Mouse (Mus musculus) mesoderm, embryonic 11.5 days (tissue): ENCODE measurements at regions not wholly inside any gene's neighbourhood (a gene's known extent, or its start where the extent isn't known, plus 50 kb on each side); places are given as distances from the start of the nearest gene placed in this dataset.

Source experiments
- DNase-seq: peaks from one replicate; pipeline ENCODE4 v3.0.0-alpha.2; 2012; ENCODE audit warnings: low read depth, low spot score

DNA sequence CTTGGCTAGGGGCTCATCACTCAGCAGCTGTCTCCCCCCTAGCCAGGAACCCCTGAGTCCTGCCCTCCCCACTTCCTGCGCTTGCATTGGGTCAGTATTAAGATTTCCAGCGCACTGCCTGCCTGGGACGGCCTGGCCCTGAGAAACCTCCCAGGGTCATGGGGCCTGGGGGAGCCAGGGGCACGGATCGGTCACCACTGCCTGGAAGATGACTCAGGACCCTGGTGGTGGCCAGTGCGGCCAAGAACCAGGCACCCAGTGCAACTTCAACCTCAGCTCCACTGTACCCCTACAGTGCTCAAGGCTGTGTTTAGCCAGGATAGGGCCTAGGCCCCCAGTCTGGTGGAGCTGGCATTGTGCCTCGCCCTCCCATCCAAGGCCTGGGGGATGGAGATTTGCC, 111.9 kb upstream of the Zbtb40 start:
- DNase-seq = no peak

GRCm38 (mm10) chr4:137158201-137158600, 109.6 kb upstream of the Zbtb40 start:
- DNase-seq = no peak

DNA sequence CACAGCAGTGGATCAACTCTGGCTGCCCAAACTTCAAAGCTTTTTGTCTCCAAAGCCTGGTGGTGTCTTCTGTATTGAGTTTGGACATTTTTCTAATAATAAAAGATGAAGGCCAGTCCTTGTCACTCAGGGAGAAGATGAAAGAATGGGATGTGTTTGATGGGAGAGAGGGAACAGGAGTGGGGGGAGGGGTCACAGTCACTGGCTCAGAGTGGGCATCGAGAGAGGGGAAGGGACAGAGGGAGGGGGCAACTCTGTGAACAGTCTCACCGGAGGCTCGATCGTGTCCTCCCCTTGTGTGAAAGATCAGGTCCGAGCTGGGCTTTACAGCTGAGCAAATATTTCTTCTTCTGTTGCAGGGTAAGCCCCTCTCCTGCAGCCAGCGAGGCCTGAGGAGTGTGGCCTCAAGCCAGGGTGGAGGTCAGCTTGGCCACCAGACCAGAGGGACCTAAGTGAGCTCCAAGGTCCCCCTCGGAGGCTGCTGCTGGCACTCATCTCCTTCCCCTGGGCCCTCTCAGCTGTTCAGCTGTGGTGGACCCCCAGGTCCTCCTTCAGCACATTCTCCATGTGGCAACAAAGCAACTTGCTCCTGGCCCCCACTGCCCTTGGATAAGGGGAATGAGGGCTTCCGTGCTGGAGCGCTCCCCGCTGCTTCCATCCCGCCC, 108.0 kb upstream of the Zbtb40 start:
- no peak for DNase-seq

GRCm38 (mm10) chr4:137148756-137149155, 100.2 kb upstream of the Zbtb40 start:
- no peak for DNase-seq

DNA sequence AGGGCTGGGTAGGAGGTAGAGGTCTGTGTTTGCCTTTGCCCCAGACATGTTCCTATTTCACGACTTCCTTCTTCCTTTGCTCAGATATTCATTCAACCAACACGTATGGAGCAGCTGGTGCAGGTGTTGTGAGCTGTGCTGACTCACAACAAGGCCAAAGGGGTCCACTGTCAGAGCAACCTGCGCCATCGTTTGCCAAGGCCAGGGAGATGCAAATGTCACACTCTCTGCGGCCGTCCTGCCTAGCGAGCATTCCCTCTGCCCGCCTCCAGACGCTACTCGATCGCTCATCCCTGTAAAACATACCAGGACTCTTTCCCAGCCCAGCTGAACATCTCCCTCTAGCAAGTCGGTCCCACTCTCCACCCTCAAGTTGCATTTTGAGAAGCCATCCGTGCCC, 99.2 kb upstream of the Zbtb40 start:
- DNase-seq = no peak

GRCm38 (mm10) chr4:137146326-137146725, 97.7 kb upstream of the Zbtb40 start:
- DNase-seq = no peak

DNA sequence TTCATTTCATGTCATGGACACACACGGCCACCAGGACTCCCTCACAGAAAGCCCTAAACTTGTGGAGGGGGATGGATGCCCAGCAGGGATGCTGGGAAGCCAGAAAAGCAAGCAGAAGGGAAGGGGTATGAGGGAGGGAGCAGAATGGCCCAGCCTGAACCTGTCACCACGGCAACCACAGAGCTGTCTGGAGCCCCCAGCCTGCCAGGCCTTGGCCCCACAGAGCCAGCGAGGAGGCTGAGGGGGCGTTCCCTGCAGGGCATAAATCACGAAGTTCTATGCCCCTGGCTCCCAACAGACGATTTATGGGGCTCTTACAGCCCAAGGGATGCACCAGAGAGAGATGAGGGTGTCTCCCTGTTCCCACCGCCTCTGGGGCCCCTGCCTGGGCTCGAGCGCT, 93.7 kb upstream of the Zbtb40 start:
- peak; percentile 91 for DNase-seq

DNA sequence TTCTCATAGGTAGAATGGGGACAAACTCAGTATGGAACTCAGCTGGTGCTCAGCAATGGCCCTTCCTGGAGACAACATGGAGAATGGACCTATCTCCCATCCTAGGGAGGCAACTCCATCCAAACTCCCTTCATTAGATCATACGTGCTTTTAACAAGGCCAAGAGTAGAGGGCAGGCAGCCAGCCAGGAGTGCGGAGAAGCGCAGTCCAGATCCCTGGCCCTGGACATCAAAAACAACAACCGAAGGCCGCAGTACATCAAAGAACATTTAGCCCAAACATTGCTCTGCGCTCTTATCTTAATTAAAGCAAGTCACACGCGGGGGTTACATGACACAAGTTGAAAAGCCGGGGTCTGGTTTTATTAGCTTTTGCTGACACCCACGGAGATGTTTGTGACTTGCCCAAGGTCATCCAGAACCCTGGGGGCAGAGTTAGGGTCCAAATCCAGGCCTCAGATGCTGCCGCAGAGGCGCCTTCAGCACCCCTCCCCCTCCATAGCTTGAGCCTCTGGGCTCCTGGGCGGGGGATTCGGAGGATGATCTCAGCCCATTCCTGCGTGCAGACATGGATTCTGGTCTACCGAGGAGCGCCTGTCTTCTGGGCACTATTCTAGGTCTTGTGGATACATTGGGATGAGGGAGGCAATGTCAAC, 90.6 kb upstream of the Zbtb40 start:
- DNase-seq = no peak

- no peak for DNase-seq
These were observed 89.5 kb upstream of the Zbtb40 start for GRCm38 (mm10) chr4:137138127-137138526.

GRCm38 (mm10) chr4:137136313-137136712, 87.7 kb upstream of the Zbtb40 start:
- DNase-seq = no peak

GRCm38 (mm10) chr4:137135792-137136191, 87.2 kb upstream of the Zbtb40 start:
- no peak for DNase-seq

DNA sequence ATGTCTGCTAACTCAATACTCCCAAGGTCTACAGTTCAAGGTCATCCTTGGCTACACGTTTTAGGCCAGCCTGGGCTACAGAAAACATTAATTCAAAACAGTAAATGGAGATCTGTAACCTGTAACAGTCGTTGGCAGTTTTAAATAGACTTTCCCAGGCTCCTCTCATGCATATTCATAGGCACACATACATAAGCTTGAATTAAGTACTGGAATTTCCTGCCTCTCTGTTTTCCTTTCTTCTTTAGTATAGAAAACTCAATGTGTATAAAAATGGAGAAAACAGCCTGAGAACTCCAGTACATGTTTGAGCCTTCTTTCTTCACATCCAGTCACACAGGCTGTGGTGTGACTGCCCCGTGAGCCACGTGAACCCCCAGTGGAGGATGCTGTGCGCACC, 86.0 kb upstream of the Zbtb40 start:
- no peak for DNase-seq

DNA sequence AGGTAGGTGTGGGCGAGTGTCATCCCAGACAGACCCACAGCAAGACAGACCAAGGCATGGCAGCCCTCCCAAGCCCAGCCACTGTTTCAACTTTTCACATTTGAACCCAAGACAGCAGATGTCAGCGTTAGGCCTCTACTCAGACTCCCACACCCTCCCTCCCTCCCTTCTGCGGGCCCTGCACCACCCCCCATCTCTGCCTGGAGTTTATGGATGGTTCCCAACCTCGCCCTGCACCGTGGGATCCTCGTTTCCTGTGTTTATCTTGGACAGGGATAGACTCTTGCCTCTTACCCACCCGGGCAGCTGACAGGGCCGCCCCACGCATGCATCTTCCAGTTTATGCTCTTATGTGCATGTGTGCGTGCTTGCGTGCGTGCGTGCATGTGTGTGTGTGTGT, 85.2 kb upstream of the Zbtb40 start:
- peak; percentile 51 for DNase-seq

DNA sequence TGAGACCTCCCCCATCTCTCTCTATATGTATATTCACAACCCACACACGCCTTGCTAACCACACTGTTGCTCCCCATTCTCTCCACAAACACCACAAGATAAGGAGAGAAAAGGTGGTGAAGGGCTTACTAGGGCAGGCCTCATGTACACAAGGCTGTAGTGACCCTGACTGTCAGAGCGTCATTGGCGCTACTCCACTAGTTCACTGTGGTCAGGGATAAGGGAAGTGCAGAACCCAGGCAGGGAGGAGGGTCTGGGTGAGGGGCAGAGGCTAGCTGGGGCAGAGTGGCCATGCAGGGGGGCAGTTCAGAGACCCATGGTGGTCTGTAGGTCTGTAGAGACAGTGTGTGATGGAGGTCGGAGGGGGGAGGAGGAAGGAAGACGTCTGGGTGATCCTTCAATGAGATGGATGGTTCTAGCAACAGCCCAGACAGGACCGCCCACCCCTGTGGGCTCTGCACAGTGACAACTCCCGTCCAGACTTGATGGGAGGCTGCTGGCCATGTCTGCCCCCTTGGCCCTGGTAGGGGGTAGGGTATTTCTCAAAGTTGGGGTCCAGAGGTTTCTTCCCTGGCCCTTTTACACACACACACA, 82.1 kb upstream of the Zbtb40 start:
- no peak for DNase-seq

- peak; percentile 83 for DNase-seq
These were observed 79.6 kb upstream of the Zbtb40 start for GRCm38 (mm10) chr4:137128152-137128551.

GRCm38 (mm10) chr4:137121684-137122083, 73.1 kb upstream of the Zbtb40 start:
- DNase-seq = no peak

DNA sequence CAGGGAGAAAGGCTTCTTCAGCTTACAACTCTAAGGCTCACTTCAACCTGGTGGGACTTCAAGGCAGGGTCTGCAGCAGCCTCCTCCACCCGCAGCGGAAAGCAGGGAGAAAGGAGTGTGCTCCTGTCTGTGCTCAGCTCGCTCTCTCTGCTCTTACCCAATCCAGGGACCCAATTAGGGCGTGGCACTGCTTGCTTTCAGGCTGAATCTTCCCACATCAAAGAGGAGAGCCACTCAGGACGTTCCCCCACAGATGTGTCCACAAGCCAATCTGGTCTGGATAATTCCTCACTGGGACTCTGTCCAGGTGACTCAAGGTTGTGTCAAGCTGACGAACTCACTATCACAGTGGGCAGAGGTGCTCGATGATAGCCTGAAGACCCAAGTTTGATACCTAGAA, 72.0 kb upstream of the Zbtb40 start:
- no peak for DNase-seq

GRCm38 (mm10) chr4:137118332-137118715, 69.7 kb upstream of the Zbtb40 start:
- no peak for DNase-seq

- peak; percentile 90 for DNase-seq
These were observed 69.1 kb upstream of the Zbtb40 start for GRCm38 (mm10) chr4:137117471-137118331.

DNA sequence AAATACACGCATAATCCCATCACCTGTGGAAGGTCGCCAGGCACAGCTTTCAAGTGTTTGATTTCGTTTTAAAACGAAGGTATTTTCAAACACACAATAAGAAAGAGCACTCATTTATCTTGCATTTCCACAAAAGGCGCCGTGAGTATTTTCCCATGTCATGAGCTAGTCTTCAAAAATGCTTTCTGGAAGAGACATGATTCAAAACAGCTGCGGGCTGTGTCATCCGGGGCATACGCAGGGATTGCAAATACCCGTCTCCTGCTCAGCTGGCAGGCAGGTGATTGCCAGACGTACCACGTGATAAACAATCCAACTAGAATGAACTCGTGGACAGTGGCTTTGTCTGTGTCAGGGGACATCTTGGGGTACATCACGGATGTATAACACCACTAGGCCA, 66.5 kb upstream of the Zbtb40 start:
- peak; percentile 36 for DNase-seq

GRCm38 (mm10) chr4:137110276-137110675, 61.7 kb upstream of the Zbtb40 start:
- DNase-seq = no peak

GRCm38 (mm10) chr4:137104447-137105044, 55.9 kb upstream of the Zbtb40 start:
- DNase-seq = no peak
